9 mouse cellular contexts compared by ENCODE assay signal in the genomic region with DNA sequence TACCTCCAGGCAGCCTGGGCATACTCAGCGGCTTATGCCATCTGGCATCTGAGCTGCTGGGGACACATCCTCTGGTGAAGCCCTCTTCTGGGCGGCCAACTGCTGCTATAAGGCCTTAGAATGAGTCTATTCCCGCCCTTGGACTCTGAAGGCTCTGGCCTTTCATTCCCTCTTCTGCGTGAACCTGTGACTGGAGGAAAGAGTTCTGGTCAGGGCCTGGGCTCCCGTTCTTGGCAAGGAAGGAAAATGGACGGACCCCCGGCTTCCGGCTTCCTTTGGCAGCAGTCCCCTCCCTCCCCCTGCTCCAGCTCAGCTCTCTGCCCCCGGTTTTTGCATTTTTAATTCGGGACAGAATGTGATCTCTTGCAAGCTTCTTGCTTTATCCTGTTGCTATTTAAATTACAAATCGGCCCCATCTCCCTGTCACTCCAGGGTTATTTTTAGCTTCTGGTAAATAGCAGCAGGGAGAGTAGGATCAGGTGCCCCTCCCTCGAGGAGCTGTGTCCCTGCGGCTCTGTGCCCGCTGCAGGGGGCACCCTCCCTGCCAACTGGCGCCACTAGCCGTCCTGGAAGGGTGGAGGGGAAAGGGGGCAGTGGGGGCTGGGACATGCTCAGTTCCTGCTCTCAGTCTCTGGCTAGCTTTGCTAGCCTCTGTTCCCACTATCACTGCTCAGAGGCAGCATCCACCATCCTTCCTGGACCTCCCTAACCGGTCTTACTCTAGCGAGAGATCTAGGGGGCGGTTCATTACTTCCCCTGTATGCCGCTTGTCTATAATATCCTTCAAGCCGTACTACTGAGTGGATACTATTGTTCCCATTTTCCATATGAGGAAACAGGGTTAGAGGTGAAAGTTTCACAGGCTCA. TPM values are rescaled to one million over a fixed set of nuclear protein-coding genes. Genes with fewer than 3 reads are reported as not detected.
DNase-seq lines count a peak whose midpoint lies in the region; ATAC-seq and TF ChIP-seq lines count a peak whose summit lies in the region.
"Had no signal": no experiment of that assay in that cellular context is flagged by ENCODE, and none has a peak within 500 bp of the region (broad histone marks: within the 10 kb centered on the region; RNA-seq: fewer than 3 reads in every experiment).

No protein-coding gene starts in this region.

- peak; percentile 69 for ATAC-seq in hindbrain, embryonic 16.5 days
- 0 out of 2 replicates have a peak, but pooled peaks have one; percentile 19 for ATAC-seq in liver, embryonic 12.5 days
- ATAC-seq in neural tube, embryonic 15.5 days (ENCODE audit: low FRiP score): peak; percentile 73

- H3K36me3 ChIP-seq in hindbrain, embryonic 16.5 days (ENCODE audit: control insufficient read depth, insufficient read depth, low read length): no peaks in the 10 kb centered on the region
- no peaks in the 10 kb centered on the region for H3K36me3 ChIP-seq in liver, embryonic 12.5 days
- H3K36me3 ChIP-seq in neural tube, embryonic 15.5 days: no peaks in the 10 kb centered on the region

- no peak overlapping the region for H3K4me3 ChIP-seq in brown adipose tissue, adult 24 weeks (ENCODE audit: insufficient read depth, low read depth, low read length)
- H3K4me3 ChIP-seq in gastrocnemius, adult 2 months: peak overlapping the region; percentile 57
- H3K4me3 ChIP-seq in hindbrain, embryonic 16.5 days (ENCODE audit: low read length): no peak overlapping the region
- H3K4me3 ChIP-seq in liver, embryonic 12.5 days: no peak overlapping the region
- H3K4me3 ChIP-seq in neural tube, embryonic 15.5 days (replicated peaks): no peak overlapping the region

- H3K27me3 ChIP-seq in hindbrain, embryonic 16.5 days (replicated peaks; ENCODE audit: control insufficient read depth, insufficient read depth, low read length): peaks cover 9% of the 10 kb centered on the region
- peaks cover 94% of the 10 kb centered on the region for H3K27me3 ChIP-seq in liver, embryonic 12.5 days (replicated peaks)
- H3K27me3 ChIP-seq in neural tube, embryonic 15.5 days (replicated peaks): peaks cover 36% of the 10 kb centered on the region

- 15% methylated on average over 21 of the region's 21 CpGs for WGBS in hindbrain, embryonic 16.5 days
- WGBS in liver, embryonic 12.5 days (ENCODE audit: insufficient replicate concordance): 17% methylated on average over 21 of the region's 21 CpGs
- WGBS in neural tube, embryonic 15.5 days: 13% methylated on average over 21 of the region's 21 CpGs

- peak; percentile 55 for DNase-seq in ES-CJ7 (ENCODE audit: low read depth, low spot score)
- peak; percentile 88 for DNase-seq in gastrocnemius, adult 2 months
- DNase-seq in T-cell, adult 2 months (ENCODE audit: low spot score): no peak
- no peak for DNase-seq in embryo, embryonic 11 days

- 0 out of 2 replicates have a peak overlapping the region, but pooled peaks have one; percentile 4 for H3K4me2 ChIP-seq in hindbrain, embryonic 16.5 days (ENCODE audit: low read length)
- H3K4me2 ChIP-seq in liver, embryonic 12.5 days: peak overlapping the region; percentile 27; the same call in 1 of the 2 replicates
- peak overlapping the region; percentile 32 for H3K4me2 ChIP-seq in neural tube, embryonic 15.5 days

- peaks cover 18% of the 10 kb centered on the region for H3K4me1 ChIP-seq in brown adipose tissue, adult 24 weeks (ENCODE audit: control insufficient read depth, insufficient read depth, insufficient read length, low read length)
- peaks cover 24% of the 10 kb centered on the region for H3K4me1 ChIP-seq in hindbrain, embryonic 16.5 days (ENCODE audit: control insufficient read depth, insufficient read depth, low read depth, low read length)
- H3K4me1 ChIP-seq in liver, embryonic 12.5 days: peaks cover 28% of the 10 kb centered on the region
- peaks cover 30% of the 10 kb centered on the region for H3K4me1 ChIP-seq in neural tube, embryonic 15.5 days

- no peak for TF ChIP-seq CTCF in gastrocnemius, adult 2 months (IDR thresholded peaks at IDR 0.05)

- peak overlapping the region; percentile 86 for H3K27ac ChIP-seq in brown adipose tissue, adult 24 weeks (replicated peaks; ENCODE audit: low read depth, low read length)
- H3K27ac ChIP-seq in gastrocnemius, adult 2 months: peak overlapping the region; percentile 94
- H3K27ac ChIP-seq in hindbrain, embryonic 16.5 days (ENCODE audit: low read depth, low read length): peak overlapping the region; percentile 75
- H3K27ac ChIP-seq in liver, embryonic 12.5 days: peak overlapping the region; percentile 52
- H3K27ac ChIP-seq in neural tube, embryonic 15.5 days (replicated peaks): peak overlapping the region; percentile 79

- no peak overlapping the region; the same call in 1 of the 2 replicates for H3K9ac ChIP-seq in hindbrain, embryonic 16.5 days (ENCODE audit: low read depth, low read length)
- no peak overlapping the region for H3K9ac ChIP-seq in liver, embryonic 12.5 days
- H3K9ac ChIP-seq in neural tube, embryonic 15.5 days (replicated peaks): 0 out of 2 replicates have a peak overlapping the region, but pooled peaks have one; percentile 10

- intact Hi-C loops in gastrocnemius, adult 2 months (cut with DNase I): no loop called here

- no peaks in the 10 kb centered on the region for H3K9me3 ChIP-seq in hindbrain, embryonic 16.5 days (ENCODE audit: control insufficient read depth, low read length)
- no peaks in the 10 kb centered on the region for H3K9me3 ChIP-seq in liver, embryonic 12.5 days (replicated peaks)
- H3K9me3 ChIP-seq in neural tube, embryonic 15.5 days (replicated peaks): no peaks in the 10 kb centered on the region

RNA-seq across cellular contexts. Expression of a gene that starts 4.2 kb away (rescaled TPM):
- polyA plus RNA-seq in brown adipose tissue, adult 24 weeks (2012; ENCODE audit: insufficient read depth, insufficient read length, missing spikeins): 8.1 and 11.2 TPM in 2 replicates
- total RNA-seq in gastrocnemius, adult 2 months (2021): 10 to 100 TPM; 33.7 to 37.5 TPM
- polyA plus RNA-seq in hindbrain, embryonic 16.5 days (2015; fragmentation: Nextera tagmentation; extraction: Ambion mirVana): 32.3 and 37.5 TPM in 2 replicates
- polyA plus RNA-seq in liver, embryonic 12.5 days (2016; fragmentation: Nextera tagmentation; extraction: Ambion mirVana): 46.9 and 48.8 TPM in 2 replicates
- polyA plus RNA-seq in neural tube, embryonic 15.5 days (2015; fragmentation: Nextera tagmentation; extraction: Ambion mirVana): 34.8 and 45.9 TPM in 2 replicates

RNA-seq across cellular contexts. Expression of a gene that starts 26.0 kb away (rescaled TPM):
- polyA plus RNA-seq in brown adipose tissue, adult 24 weeks (2012; ENCODE audit: insufficient read depth, insufficient read length, missing spikeins): not detected in 2 replicates
- not detected for total RNA-seq in gastrocnemius, adult 2 months (2021)
- polyA plus RNA-seq in hindbrain, embryonic 16.5 days (2015; fragmentation: Nextera tagmentation; extraction: Ambion mirVana): 0.16 and 0.29 TPM in 2 replicates
- polyA plus RNA-seq in liver, embryonic 12.5 days (2016; fragmentation: Nextera tagmentation; extraction: Ambion mirVana): 2.3 and 2.5 TPM in 2 replicates
- polyA plus RNA-seq in neural tube, embryonic 15.5 days (2015; fragmentation: Nextera tagmentation; extraction: Ambion mirVana): 0.24 and 0.57 TPM in 2 replicates

RNA-seq across cellular contexts. Expression of a gene that starts 39.4 kb away (rescaled TPM):
- polyA plus RNA-seq in brown adipose tissue, adult 24 weeks (2012; ENCODE audit: insufficient read depth, insufficient read length, missing spikeins): 1.8 TPM in 1 of 2 replicates, not detected in the other
- under 1 TPM; 0.51 to 0.92 TPM for total RNA-seq in gastrocnemius, adult 2 months (2021)
- polyA plus RNA-seq in hindbrain, embryonic 16.5 days (2015; fragmentation: Nextera tagmentation; extraction: Ambion mirVana): 160 and 182 TPM in 2 replicates
- 137 and 140 TPM in 2 replicates for polyA plus RNA-seq in liver, embryonic 12.5 days (2016; fragmentation: Nextera tagmentation; extraction: Ambion mirVana)
- polyA plus RNA-seq in neural tube, embryonic 15.5 days (2015; fragmentation: Nextera tagmentation; extraction: Ambion mirVana): 161 and 243 TPM in 2 replicates
- total RNA-seq: common myeloid progenitor, adult 5-6 weeks had no signal

RNA-seq across cellular contexts. Expression of a gene that starts 44.4 kb away (rescaled TPM):
- not detected in 2 replicates for polyA plus RNA-seq in brown adipose tissue, adult 24 weeks (2012; ENCODE audit: insufficient read depth, insufficient read length, missing spikeins)
- not detected for total RNA-seq in gastrocnemius, adult 2 months (2021)
- polyA plus RNA-seq in hindbrain, embryonic 16.5 days (2015; fragmentation: Nextera tagmentation; extraction: Ambion mirVana): 1.5 TPM in 2 replicates
- 0.17 TPM in 1 of 2 replicates, not detected in the other for polyA plus RNA-seq in liver, embryonic 12.5 days (2016; fragmentation: Nextera tagmentation; extraction: Ambion mirVana)
- 1.4 and 1.5 TPM in 2 replicates for polyA plus RNA-seq in neural tube, embryonic 15.5 days (2015; fragmentation: Nextera tagmentation; extraction: Ambion mirVana)

RNA-seq across cellular contexts. Expression of a gene that starts 52.8 kb away (rescaled TPM):
- polyA plus RNA-seq in brown adipose tissue, adult 24 weeks (2012; ENCODE audit: insufficient read depth, insufficient read length, missing spikeins): 4.5 and 5.6 TPM in 2 replicates
- total RNA-seq in gastrocnemius, adult 2 months (2021): 1 to 10 TPM; 2.2 to 6.6 TPM
- 2.7 and 4.0 TPM in 2 replicates for polyA plus RNA-seq in hindbrain, embryonic 16.5 days (2015; fragmentation: Nextera tagmentation; extraction: Ambion mirVana)
- polyA plus RNA-seq in liver, embryonic 12.5 days (2016; fragmentation: Nextera tagmentation; extraction: Ambion mirVana): 1.9 and 2.3 TPM in 2 replicates
- polyA plus RNA-seq in neural tube, embryonic 15.5 days (2015; fragmentation: Nextera tagmentation; extraction: Ambion mirVana): 3.4 and 5.2 TPM in 2 replicates

Comparison
In these comparisons a context has a peak if more than half of its experiments do, and no peak if none do; other contexts are left out.
1. DNase-seq: peak in ES-CJ7 (single experiment) and gastrocnemius, adult 2 months (single experiment); none in T-cell, adult 2 months (single experiment) and embryo, embryonic 11 days (single experiment).
2. ATAC-seq: peak in every context shown above with its lines; median percentile 73 in neural tube, embryonic 15.5 days; 69 in hindbrain, embryonic 16.5 days; 19 in liver, embryonic 12.5 days.
3. RNA of a gene that starts 39.4 kb away (polyA plus RNA-seq): 161 to 243 TPM in neural tube, embryonic 15.5 days, 160 to 182 TPM in hindbrain, embryonic 16.5 days and 137 to 140 TPM in liver, embryonic 12.5 days; 1.8 TPM in brown adipose tissue, adult 24 weeks; every median in the first group is over 10 times any median in the second.
4. Peak in every context shown above with its lines, with median percentiles within 50 percentile points of each other: H3K27ac ChIP-seq and H3K4me2 ChIP-seq.